Mouse (Mus musculus): Measurements from ENCODE around the gene 4931428F04Rik. TPM values are rescaled to one million over a fixed set of nuclear protein-coding genes. Genes with fewer than 3 reads are reported as not detected.

Gene 4931428F04Rik
- 10 to 100 TPM; 20.5 to 23.4 TPM for total RNA-seq (2021)

DNA sequence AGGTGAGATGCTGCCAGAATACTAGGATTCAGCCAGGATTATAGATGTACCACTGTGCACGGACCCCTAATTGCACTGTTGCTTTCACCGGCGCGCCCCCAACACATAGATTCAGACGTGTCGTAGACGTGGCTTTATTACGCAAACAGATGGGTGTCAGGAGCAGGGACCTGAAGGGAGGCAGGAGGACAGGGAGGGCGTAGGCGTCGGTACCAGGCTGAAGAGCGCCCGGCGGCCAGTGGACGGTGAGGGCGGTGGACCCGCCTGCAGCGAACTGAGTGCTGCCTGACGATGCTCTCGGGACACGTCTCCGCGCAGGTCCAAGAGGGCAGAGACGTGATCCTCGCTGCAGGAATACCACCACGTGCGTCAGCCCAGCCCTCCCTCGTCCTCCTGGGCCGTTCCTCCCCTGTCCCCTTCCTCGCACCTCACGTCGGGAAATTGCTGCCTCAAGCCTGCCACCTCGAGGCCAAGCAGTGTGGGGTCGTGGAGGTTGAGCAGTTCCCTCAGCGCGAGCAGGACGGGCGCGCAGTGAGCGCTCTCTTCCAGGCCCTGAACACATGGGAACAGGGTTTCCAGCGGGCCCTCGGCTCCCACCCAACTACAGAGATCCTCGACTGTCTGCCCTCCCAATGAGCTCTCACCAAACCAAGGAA is at the start of gene 4931428F04Rik:
TSS of gene 4931428F04Rik (minus strand) at position 60 of the 656 bp plus-strand sequence.
- peak in 1 of 2 experiments; percentile 46 for DNase-seq

DNA sequence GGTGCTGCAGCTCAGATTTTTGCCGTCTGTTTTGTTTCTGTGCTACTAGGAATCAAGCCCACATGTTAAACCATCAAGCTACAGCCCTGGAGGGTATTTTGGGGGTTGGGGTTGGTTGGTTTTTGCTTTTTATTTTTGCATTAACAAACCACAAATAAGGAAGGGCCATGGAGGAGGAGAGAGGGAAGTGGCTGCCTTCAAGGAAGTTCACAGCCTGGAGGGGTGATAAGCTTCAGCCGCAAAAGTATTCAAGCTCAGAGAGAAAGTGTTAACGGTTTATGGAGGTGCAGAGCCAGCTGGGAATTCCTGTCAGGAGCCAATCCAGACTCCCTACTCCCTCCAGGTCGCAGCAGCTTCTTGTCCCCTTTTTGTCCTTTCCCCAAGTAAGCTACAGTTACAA is 49.3 kb upstream of the 4931428F04Rik start:
- DNase-seq = no peak

DNA sequence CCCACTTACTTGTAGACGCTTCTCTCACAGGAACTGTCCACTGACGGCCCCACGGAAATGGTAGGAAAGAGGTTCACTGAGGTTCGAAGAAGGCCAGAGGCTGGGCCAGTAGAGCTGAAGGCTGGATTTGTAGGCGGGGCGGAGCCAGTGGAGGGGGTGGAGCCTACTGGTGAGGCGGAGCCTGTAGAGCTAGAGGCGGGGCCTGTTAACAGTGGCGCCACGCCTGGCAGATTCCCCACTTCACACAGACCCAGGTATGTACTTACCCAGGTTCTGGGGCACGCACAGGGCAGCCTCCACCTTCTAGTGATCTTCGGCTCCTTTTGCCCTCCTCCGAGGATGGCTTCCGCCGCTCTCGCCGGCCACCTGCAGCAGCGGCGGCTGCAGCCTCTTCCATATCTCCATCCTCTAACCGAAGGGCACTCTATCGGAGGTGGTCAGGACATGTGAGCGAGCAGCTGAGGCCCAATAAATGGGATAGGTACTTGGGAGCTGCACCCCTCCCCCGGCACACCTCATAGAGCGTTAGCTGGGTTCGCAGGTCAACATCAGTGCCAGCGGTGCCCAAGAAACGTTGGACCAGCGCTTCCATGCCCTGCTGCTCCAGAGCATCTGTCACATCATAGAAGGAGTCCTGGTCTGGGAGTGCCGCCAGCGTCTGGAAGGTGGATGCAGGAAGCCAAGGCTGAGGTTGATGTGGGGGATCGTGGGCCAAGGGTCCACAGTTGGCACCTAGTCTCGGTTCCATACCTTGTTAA is 46.9 kb upstream of the 4931428F04Rik start:
- no peak for DNase-seq

DNA sequence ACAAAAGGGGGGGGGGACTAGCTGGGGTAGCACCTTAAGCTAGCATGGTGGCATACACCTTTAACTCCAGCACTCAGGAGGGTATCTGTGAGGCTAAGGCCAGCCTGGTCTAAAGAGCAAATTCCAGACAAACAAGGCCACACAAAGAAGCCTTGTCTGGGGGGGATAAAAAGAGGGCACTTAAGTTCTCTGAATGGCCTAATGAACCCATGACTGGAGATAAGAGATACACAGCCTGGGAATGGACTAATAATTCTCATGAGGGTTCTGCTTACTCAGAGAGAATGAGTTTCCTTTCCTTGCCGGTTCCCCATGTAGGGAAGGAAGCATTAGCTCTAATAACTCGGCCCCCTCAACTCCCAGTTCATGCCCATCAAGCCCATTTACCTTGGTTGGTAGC is 42.9 kb upstream of the 4931428F04Rik start:
- no peak for DNase-seq

DNA sequence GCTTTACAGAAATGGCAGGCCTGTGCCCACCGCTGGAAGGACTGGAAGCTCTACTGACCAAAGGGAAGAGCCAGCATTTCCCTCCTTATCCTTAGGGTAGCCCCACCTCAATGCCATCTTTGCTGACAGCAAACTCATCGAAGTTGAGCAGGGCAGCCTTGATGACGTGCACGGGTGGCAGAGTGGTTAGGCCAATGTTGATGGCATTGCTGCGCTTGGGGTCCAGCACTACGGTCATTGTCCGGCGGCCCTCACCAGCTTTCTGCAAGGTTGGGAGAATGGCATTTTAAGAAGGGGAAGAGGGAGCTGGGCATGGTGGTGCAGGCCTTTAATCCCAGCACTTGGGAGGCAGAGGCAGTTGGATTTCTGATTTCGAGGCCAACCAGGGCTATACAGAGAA is 42.3 kb upstream of the 4931428F04Rik start:
- no peak for DNase-seq

DNA sequence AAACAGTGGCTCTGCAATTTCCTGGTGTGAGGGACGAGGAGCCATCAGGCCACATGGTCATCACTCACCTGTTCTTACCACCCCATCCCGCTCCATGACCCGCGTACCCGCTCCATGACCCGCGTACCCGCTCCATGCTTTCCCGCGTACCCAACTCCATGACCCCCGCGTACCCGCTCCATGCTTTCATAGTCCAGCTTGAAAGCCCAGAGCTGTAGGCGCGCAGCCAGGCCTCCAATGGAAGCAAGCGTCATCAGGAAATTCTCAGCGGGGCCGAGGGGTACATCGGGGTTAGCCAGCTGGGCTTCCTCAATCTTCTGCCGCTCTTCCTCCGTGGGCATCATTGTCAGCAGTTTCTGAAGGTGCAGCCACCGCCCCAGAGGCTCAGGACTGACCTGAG is 41.8 kb upstream of the 4931428F04Rik start:
- DNase-seq = no peak

DNA sequence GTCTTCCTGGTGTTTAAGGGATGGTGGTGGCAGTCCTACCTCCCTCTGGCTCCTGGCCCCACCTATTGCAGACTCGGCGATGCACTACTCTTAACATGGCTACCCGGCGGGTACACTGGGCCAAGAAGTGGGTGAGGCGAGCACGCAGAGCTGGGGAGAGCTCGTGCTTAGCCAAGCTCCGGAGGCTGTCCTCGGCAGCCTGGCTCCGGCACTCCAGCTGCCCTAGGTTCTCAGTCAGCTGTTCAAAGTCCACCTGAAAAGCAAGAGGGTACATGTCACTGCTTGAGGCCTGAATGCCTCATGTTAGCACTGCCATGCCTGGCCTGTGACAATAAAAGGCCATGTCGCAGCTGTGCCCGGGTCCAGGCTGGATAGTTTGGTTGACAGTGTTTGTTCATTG is 40.7 kb upstream of the 4931428F04Rik start:
- no peak for DNase-seq

DNA sequence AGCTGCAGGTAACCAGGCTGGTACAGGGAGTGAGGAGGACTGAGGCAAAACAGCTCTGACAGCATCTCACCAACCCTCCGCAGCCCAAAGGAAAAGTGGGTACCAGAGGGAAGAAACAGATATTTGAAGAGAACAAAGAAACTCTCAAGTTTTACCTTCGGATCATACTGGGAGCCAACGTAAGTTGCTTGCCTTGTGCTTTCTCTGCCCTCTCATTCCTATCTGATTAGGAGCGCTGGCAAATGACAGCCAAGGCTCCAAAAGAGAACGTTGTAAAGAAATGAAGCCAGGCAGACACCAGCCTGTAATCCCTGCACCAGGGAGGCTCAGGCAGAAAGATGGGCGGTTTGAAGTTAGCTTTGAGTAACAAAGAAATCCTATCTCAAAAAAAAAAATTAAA is 37.3 kb upstream of the 4931428F04Rik start:
- no peak for DNase-seq

DNA sequence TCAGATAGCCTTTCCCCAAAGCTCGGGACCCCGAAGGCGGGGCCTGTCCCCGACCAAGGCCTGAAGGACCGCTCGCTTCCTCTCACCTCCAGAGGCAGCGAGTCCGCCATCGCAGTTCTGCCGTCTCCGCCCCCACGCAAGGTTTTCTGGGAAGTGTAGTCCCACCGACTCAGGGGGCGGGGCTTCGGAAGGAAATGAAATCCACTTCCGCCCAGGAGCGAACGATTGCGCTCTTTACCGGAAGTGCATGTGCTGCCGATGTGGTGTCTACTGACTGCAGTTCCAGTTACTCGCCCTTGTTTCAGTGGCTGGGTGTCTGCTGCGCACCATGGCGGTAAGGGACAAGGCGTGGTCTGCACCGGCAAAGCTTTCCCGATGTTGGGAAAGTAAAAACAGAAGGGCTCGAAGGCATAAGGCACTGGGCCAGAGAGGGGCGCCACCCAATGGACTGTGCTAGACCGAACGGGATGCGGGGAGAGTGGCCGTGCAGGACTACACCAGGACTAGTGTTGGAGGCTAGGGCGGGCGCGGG is 36.5 kb upstream of the 4931428F04Rik start, which contains the start of the genes Lrrc29 and Tmem208:
TSS of gene Lrrc29 (minus strand) at position 138 of the 532 bp plus-strand sequence.
TSS of gene Tmem208 (plus strand) at position 214 of the 532 bp plus-strand sequence.
- peak; percentile 96 for DNase-seq

DNA sequence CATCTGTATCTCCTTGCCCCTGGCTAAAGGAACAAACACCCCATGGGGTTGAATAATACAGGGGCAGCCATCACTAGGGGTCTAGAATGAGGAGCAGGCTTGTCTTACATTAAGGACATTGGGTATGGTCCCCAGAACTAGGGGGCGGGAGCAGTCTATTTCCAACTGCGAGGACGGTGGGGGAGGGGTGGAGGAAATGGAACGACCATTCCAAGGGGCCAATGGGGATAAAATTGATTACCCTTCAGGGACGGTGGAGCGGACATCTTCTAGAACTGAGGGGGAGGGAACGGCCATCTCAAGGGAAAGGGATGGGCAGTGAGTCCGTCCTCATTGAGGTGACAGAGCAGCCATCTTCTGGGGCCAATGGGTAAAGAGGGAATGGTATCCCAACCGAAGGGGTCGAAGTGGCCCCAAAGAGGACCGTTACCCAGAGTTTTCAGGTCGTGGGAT is 36.0 kb upstream of the 4931428F04Rik start:
- DNase-seq = no peak

DNA sequence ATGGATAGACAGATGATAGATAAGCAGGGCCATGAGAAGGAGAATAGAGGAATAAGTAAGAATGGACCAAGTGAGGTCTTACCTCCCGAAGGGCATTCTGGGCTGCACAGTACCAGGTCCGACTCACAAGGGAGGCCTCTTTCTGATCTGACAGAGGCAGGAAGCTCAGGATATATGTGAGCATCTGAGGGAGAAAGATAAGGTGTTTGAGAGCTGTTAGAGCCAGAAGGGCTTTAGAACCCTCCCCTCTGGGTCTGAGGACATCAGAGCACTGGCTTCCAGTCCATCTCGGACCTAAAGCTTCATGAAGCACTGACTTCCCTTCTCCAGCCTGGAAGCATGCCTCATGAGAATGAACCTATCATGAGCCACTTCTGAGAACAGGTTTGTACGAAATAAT is 33.5 kb upstream of the 4931428F04Rik start:
- DNase-seq = no peak

DNA sequence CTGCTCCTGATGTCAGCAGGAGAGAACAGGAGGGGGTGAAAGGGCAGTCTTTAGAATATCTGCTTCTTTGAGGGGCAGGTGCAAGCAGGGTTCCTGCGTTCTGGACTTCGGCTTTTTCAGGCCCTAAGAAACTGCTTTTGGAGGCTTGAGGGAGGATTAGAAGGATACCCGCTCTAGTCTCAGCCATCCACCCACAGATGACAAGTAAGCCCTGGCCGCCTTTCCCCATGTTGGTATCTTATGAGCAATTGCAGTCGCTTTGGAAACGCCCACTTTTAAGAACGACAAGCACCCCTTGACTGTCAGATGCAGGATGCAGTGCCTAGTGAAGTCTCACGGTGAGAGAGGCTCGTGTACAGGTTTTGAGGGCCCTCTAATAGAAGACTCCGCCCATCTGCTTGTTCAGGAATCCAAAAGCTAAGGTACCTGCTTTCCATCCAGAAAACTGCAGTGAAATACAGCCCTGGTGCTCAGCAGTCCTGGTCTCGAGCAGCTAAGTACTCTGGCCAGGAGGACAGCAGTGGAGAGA is 29.1 kb upstream of the 4931428F04Rik start:
- DNase-seq = no peak

DNA sequence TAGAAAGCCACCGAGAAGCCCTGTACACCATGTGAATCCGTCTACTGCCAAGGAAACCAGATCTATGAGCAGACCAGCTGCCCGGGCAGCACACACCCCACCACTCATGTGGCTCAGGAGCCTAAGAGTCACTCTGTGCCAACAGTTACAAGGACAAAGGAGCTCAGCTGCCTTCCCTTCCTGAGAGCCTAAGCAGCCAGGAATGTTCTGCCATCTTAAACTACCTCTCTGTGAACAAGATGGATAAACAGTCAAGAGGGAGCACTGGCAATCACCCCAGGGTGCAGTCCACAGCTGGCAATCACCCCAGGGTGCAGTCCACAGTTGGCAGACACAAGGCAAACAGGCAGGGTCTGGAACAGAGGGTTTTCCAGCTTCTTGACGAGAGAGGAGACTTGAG is 28.3 kb upstream of the 4931428F04Rik start:
- DNase-seq = no peak

DNA sequence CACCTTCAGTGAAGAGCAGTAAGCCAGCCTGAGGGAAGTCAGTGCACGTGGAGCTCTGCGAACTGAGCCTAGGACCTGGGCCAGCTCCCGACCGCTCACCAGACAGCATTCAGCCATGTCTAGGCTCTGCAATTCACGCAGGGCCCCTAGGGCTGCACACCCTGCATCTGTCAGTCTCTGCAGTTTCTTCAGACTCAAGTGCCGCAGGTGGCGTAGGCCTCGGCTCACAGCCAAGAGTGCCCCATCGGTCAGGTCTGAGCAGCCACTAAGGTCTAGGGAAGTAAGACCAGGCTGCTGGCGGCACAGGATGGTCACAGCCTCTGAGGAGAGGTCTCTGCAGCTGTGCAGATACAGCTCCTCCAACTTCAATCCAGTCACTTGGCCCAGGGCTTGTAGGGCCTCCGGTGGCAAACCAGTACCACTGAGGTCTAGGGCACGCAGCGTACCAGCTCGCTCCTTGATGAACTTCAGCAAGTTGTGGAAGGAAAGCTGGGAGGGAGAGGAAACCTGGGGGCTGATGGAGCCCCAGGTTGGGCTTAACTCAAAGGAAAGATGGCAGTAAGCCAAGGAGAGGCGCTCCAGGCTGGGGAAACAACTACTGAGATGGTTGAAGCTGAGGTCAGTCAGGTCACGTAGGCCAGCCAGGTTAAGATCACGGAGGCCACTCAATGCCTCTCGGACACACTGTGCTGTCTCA is 25.6 kb upstream of the 4931428F04Rik start:
- no peak for DNase-seq

DNA sequence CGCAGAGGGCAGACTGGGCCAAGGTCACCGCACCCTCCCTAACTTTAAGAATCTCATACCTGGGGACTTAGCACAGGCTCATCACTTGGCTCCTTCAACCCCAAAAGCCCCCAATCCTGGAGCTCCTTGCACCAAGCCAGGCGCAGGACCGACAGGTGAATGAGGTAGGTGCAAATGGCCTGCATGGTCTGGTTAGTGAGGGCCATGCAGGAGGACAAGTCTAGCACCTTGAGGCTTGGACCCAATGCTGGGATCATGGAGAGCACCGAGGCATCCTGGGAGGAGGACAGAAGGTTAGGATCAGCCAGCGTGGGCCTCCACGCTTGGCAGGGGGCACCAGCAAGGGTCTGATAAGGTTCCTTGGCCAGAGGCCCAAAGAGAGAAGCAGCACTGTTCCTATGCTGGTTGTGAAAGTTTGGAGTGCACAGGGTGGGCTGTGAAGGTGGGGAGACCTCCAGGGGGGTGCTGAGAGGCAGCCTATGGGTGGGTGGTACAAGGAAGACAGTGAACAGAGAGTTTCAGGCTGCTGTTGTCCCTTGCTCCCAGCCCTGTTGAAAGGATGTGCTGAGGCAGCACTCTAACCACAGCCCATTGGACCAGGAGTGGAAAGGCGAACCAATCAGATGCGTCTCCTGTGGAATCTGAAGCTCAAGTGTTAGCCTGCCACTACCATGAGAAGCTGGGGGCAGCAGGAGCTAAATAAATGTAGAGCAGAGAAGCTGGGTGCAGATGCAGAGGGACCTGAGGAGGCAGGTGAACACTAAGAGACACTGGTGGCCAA is 24.1 kb upstream of the 4931428F04Rik start:
- no peak for DNase-seq

DNA sequence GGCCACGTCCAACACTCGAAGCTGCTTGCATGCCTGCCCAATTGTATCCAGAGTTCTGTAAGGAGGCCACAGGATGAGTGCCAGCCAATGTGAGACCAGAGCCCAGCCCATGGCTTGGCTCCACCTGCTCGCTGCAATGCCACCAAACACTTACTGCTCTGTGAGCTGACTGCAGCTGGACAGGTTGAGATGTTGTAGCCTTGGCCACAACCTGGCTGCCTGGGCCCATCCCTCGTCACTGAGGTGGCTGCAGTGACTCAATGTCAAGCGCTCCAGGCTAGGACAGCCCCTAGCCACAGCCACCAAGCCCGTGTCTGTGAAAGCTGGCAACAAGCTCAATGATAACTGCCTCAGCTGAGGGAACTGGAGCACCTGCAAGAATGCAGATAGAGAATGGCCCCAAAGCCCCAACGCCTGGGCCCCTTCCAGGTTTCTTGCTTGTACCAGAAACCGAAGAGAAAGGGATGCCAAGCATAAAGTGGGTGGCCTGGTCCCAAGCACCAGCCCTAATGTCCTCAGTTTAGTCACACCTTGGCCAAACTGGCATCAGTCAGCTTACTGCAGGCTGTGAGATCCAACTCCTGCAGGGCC is 23.3 kb upstream of the 4931428F04Rik start:
- no peak for DNase-seq

DNA sequence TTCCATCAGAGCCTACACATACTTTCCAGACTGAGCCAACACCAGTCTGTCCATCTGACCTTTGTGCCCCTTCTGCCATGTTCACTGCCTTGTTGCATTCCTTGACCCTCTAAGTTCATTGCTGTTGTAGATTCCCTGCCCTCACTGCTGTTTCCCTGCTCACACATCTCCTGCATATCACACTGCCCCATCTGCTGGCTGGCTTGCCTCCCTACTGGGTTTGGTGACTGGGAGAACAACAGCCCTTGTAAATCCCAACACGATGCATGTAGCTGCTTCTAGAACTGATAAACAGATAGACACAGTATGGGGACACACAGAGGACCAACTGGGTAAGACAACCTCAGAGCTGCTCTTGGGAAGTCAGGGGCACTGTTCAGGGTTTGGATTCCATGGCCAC is 22.1 kb upstream of the 4931428F04Rik start:
- DNase-seq = no peak

DNA sequence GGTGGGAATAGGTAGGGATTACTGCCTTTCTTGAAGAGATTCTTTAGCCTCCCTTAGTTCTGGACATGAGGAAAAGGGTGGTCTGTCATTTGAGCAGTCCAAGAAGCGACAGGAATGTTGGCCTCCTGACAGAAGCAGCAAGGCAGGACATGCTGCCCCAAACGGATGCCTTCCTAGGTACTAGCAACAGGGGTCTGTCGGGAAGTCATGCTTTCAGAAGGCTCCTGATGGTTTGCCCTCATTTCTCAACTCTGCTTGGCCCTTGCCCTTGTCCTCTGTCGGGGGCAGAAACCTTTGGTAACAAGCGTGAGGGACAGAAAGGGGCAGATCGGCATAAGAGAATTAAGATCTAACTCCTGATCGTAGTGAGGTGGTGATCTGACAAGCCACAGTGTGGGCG is 20.5 kb upstream of the 4931428F04Rik start:
- DNase-seq = no peak

DNA sequence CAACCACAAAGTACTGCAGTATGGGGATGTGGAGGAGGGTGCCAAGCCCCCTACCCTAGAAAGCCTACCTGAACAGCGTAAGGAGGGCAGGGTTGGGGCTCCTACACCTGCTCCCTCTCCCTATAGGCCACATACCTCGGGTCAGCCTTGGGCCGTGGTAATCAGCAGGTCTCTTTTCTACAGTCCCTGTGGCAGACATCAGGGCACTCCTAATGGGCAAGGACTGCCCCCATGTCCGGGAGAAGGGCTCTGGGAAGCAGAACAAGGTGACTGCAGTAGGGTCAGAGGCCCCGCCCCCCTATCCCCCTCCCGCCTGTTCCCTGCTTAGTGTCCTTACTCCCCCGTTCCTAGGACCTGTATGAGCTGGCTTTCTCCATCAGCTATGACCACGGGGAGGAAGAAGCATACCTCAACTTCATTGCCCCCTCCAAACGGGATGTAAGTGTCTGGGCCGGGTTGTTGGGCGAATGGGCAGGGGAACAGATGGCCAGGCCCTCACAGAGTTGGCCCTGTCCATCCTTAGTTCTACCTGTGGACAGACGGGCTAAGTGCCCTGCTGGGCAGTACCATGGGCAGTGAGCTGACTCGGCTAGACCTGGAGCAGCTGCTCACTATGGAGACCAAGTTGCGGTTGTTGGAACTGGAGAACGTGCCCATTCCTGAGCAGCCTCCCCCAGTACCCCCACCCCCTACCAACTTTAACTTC is 19.6 kb upstream of the 4931428F04Rik start:
- no peak for DNase-seq

DNA sequence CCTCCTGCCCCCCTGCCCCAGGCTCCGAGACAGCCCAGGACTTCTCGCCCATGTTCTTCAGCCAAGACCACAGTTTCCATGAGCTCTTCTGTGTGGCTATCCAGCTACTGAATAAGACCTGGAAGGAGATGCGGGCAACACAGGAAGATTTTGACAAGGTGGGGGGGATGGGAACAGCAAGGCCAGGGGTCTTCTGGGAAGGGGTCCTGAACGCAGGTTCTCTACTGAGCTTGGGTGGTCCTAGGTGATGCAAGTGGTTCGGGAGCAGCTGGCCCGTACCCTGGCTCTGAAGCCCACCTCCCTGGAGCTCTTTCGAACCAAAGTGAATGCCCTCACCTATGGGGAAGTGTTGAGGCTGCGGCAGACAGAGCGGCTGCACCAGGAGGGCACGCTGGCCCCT is 18.8 kb upstream of the 4931428F04Rik start:
- no peak for DNase-seq

DNA sequence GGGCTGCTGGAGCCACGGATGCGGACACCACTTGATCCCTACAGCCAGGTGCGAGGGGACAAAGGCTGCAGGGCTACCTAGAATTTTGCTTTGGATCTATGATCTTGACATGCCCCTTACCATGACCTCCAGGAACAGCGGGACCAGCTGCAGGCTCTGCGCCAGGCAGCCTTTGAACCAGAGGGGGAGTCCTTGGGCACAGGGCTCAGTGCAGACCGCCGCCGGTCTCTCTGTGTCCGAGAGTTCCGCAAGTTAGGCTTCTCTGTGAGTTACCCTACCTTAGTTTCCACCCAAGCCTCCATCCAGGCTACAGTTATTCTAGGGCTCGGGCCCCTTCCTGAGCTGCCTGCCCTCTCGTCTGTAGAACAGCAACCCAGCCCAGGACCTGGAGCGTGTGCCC is 18.0 kb upstream of the 4931428F04Rik start:
- DNase-seq = no peak

Measured in layer of hippocampus, postnatal 36 days (tissue).